Mouse (Mus musculus) frontal cortex, postnatal 25 days (tissue): ENCODE measurements around the gene Igdcc3.
A peak's percentile ranks its signal among the peaks of the same experiment; 100 is the strongest.

Experiments
- DNase-seq, 2 experiments: peaks; one replicate each; pipeline ENCODE4 v3.0.0; 2022; ENCODE audit warnings: low spot score in 2 of 2

The Igdcc3 gene

GRCm38 (mm10) chr9:65140491-65140890 lies 498 bp upstream of the Igdcc3 start:
- DNase-seq: no peak

- DNase-seq: peak; percentile 31 to 34
Observed at GRCm38 (mm10) chr9:65141306-65141975, 452 bp downstream of the Igdcc3 start.

- no peak for DNase-seq
Observed at GRCm38 (mm10) chr9:65141976-65142318, 958 bp downstream of the Igdcc3 start.

GRCm38 (mm10) chr9:65142399-65142798 lies 1.4 kb downstream of the Igdcc3 start:
- DNase-seq: no peak

GRCm38 (mm10) chr9:65146001-65146400 lies 5.0 kb downstream of the Igdcc3 start:
- no peak for DNase-seq

GRCm38 (mm10) chr9:65148507-65148906 lies 7.5 kb downstream of the Igdcc3 start:
- DNase-seq: no peak

- no peak for DNase-seq
Observed at GRCm38 (mm10) chr9:65152711-65153330, 11.8 kb downstream of the Igdcc3 start.

- DNase-seq: no peak
Observed at GRCm38 (mm10) chr9:65153331-65153711, 12.3 kb downstream of the Igdcc3 start.

- DNase-seq: no peak
Observed at GRCm38 (mm10) chr9:65154692-65155455, 13.9 kb downstream of the Igdcc3 start.

- DNase-seq: no peak
Observed at GRCm38 (mm10) chr9:65156604-65157003, 15.6 kb downstream of the Igdcc3 start.

GRCm38 (mm10) chr9:65157631-65158030 lies 16.6 kb downstream of the Igdcc3 start:
- no peak for DNase-seq

- DNase-seq: no peak
Observed at GRCm38 (mm10) chr9:65161188-65161587, 20.2 kb downstream of the Igdcc3 start.

GRCm38 (mm10) chr9:65161881-65162280 lies 20.9 kb downstream of the Igdcc3 start:
- DNase-seq: no peak

GRCm38 (mm10) chr9:65162711-65163639 lies 22.0 kb downstream of the Igdcc3 start:
- DNase-seq: no peak

GRCm38 (mm10) chr9:65164870-65165269 lies 23.9 kb downstream of the Igdcc3 start:
- DNase-seq: no peak

- DNase-seq: no peak
Observed at GRCm38 (mm10) chr9:65166386-65166785, 25.4 kb downstream of the Igdcc3 start.

- no peak for DNase-seq
Observed at GRCm38 (mm10) chr9:65168534-65168933, 27.5 kb downstream of the Igdcc3 start.

- no peak for DNase-seq
Observed at GRCm38 (mm10) chr9:65168952-65169351, 28.0 kb downstream of the Igdcc3 start.

- no peak for DNase-seq
Observed at GRCm38 (mm10) chr9:65172654-65173053, 31.7 kb downstream of the Igdcc3 start.

GRCm38 (mm10) chr9:65175234-65175938 lies 34.4 kb downstream of the Igdcc3 start:
- DNase-seq: no peak
